Mouse (Mus musculus): ENCODE measurements at regions not wholly inside any gene's neighbourhood (a gene's known extent, or its start where the extent isn't known, plus 50 kb on each side); places are given as distances from the start of the nearest gene placed in this dataset.
"Not testable (repeated sequence)": the region's sequence is repeated elsewhere in the genome, so short reads cannot be mapped to it uniquely, and the experiment has no call there.

DNA sequence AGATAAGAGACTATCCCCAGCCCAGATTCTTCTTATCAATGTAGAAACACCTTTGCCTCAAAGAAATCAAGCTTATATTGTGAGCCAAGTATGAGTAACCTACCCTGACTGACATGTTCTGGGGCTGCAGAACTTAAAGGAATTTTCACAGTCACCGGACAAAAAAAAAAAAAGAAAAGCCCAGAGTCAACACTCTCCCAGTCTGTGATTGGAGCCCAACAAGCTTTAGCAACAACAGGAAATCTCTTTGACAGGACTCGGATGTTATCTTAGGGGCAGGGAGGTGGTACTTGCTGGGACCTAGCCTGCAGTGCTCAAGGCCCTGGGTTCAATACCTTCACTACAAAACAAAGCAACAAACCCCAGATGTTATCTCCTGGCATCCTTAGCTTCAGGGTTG, 114.2 kb downstream of the Nectin1 start:
- no peak for DNase-seq (ENCODE audit: low spot score in 2 of 2)
- intact Hi-C loops (cut with DNase I): no loop called here

- intact Hi-C loops (cut with DNase I): no loop called here
- DNase-seq (ENCODE audit: low spot score in 2 of 2): no peak
Measured at GRCm38 (mm10) chr9:43858761-43859160, 115.0 kb downstream of the Nectin1 start.

DNA sequence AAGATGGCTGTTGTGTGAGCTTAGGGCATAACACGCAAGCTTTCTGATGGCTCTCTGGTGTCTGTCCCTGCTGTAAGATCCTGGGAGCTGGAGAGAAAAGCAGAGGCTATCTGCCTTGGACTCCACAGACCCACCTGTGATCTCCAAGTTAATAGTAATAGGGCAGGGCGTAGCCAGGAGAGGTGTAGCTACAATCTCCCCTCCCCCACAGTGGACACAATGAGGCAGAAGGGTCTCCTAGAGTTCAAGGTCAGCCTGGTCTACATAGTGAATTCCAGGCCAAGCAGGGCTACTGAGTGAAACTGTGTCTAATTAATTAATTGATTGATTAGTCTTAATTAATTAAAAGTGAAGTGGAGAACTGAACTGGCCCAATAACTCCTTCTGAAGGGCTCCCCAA, 116.5 kb downstream of the Nectin1 start:
- intact Hi-C loops (cut with DNase I): no loop called here
- no peak for DNase-seq (ENCODE audit: low spot score in 2 of 2)

GRCm38 (mm10) chr9:43861375-43861774, 117.6 kb downstream of the Nectin1 start:
- DNase-seq (ENCODE audit: low spot score in 2 of 2): no peak
- intact Hi-C loops (cut with DNase I): no loop called here

GRCm38 (mm10) chr9:43862034-43862433, 118.2 kb downstream of the Nectin1 start:
- intact Hi-C loops (cut with DNase I); DNase-seq (ENCODE audit: low spot score in 2 of 2): not testable (repeated sequence)

GRCm38 (mm10) chr9:43863609-43864397, 120.0 kb downstream of the Nectin1 start:
- peak; percentile 25 to 45 for DNase-seq (ENCODE audit: low spot score in 2 of 2)
- intact Hi-C loops (cut with DNase I): no loop called here

GRCm38 (mm10) chr9:43866802-43867201, 123.0 kb downstream of the Nectin1 start:
- intact Hi-C loops (cut with DNase I): no loop called here
- no peak for DNase-seq (ENCODE audit: low spot score in 2 of 2)

DNA sequence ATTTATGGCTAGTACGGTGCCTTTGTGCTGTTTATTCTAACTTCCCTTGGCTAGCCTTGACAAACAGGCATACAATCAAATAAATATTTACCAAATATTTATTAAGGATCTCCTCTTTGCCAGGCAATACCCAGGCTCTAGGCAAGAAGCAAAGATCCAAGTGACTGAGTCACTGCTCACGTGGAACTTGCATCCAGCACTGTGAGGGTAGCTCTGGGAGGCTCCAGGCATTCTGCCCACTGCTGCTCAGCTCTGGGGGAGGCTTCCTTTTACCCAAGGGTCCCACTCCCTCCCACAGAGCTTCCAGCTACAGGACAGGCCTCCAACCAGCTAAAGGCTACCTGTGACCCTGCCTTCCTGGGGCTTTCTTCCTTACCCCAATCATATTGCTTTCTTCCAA, 130.1 kb downstream of the Nectin1 start:
- DNase-seq (ENCODE audit: low spot score in 2 of 2): no peak
- intact Hi-C loops (cut with DNase I): no loop called here

- intact Hi-C loops (cut with DNase I): no loop called here
- no peak for DNase-seq (ENCODE audit: low spot score in 2 of 2)
Measured at GRCm38 (mm10) chr9:43874332-43874731, 130.5 kb downstream of the Nectin1 start.

GRCm38 (mm10) chr9:43879220-43879968, 135.6 kb downstream of the Nectin1 start:
- no peak for DNase-seq (ENCODE audit: low spot score in 2 of 2)

DNA sequence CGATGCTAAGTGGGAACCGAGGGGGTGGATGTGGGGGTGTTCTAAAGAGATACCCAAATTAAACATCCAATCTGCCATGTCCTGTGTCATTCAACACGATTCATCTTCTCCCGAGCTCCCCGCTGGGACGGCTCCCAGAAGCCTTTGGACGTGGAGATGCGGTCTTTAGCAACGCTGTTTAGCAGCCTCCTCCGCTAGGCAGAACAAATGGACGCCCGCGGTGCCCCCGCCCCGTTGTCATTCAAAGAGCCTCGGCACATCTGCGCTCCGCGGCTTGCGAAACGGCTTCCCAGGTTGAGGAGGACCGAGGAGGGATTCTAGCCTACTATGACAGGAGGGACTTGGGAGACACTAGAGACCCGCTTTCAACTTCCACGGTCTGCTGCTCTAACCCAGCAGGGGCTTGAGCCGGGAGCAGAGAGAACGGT, 136.2 kb downstream of the Nectin1 start:
- intact Hi-C loops (cut with DNase I): no loop called here
- peak; percentile 81 to 85 for DNase-seq (ENCODE audit: low spot score in 2 of 2)

More at GRCm38 (mm10) chr9:43879220-43879968, 135.6 kb downstream of the Nectin1 start:
- intact Hi-C loops (cut with DNase I): no loop called here

DNA sequence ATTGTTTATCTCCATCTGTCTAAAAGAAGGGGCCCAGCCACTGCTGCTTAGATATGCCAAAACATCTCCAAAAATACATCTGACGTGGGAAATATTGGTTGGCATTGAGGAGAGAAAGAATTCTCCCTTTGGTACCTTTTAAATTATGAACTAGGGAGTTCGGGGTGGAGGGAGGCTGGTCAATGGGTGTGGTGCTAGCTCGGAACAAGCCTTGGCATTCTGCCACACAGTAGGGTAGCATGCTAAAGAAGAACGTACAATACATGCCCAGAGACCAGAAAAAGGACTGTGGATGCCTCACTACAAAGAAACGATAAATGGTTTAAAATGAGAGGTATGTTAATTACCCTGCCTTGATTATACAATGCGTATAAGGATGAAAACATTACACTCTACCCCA, 149.3 kb downstream of the Nectin1 start:
- intact Hi-C loops (cut with DNase I): no loop called here
- DNase-seq (ENCODE audit: low spot score in 2 of 2): no peak

- DNase-seq (ENCODE audit: low spot score in 2 of 2): no peak
- intact Hi-C loops (cut with DNase I): no loop called here
Measured at GRCm38 (mm10) chr9:43899239-43899638, 143.9 kb upstream of the Thy1 start.

DNA sequence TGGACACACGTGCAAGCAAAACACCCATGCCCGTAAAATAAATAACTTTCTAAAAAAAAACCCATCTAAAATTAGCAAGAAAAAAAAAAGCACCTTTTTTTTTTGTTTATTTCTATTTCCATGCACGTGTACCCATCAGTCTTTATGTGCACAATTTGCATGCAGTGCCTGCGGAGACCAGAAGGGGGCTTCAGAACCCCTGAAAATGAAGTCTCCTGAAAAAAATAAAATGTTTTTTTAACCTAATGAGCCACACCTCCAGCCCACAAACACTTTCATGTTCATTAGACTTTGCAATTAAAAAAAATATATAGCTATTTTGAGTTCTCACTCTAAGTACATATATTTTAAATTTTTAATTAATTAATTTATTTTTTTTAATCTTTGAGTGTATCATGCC, 134.9 kb upstream of the Thy1 start:
- DNase-seq (ENCODE audit: low spot score in 2 of 2): no peak
- intact Hi-C loops (cut with DNase I): no loop called here

DNA sequence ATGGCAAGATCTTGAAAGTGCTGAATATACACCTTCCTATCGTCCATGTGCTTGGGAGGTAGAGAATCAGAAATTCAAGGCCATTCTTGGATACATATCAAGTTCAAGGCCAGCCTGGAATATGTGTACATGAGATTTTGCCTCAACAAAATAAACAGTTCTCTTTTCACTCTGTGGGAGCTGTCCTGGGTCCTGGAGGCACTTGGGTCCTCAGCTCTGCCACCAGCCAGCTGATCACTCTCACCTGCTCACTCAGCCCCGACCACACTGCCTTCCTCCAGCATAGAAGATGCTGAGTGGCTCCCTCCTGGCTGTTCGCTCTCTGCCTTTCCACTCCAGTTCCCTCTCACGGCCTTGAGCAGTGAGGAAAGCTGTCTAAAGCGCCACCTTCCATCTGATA, 128.2 kb upstream of the Thy1 start:
- intact Hi-C loops (cut with DNase I): no loop called here
- no peak for DNase-seq (ENCODE audit: low spot score in 2 of 2)

- intact Hi-C loops (cut with DNase I): no loop called here
- DNase-seq (ENCODE audit: low spot score in 2 of 2): no peak
Measured at GRCm38 (mm10) chr9:43917467-43917866, 125.7 kb upstream of the Thy1 start.

DNA sequence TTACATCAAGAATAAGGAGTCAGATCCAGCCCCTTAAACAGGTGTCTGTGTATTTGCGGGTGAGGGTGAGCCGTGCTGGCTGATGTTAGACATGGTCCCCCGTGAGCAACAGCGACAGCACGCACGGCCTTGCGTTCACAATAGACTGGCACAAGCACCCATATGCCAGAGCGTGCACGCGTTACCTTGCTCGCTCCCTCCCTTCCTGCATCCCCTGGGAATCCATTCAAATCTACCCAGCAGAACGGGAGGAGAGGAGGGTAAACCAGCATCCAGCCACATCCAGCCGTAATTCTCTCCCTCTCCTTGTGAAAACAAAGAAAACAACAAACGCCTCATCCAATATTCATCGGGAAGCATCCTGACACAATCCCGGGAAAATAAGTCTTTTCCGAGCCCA, 124.2 kb upstream of the Thy1 start:
- intact Hi-C loops (cut with DNase I): no loop called here
- DNase-seq (ENCODE audit: low spot score in 2 of 2): no peak

GRCm38 (mm10) chr9:43920053-43920754, 123.0 kb upstream of the Thy1 start:
- intact Hi-C loops (cut with DNase I): loop anchor here (2.0 to 5.0 kb wide), 2 partner anchors 53 to 178 kb away; partner anchors contain the start of gene Nectin1
- peak; percentile 79 to 84 for DNase-seq (ENCODE audit: low spot score in 2 of 2)

GRCm38 (mm10) chr9:43922231-43922630, 121.0 kb upstream of the Thy1 start:
- intact Hi-C loops (cut with DNase I): loop anchor here (5.0 kb wide), 1 partner anchor 180 kb away; the partner anchor contains the start of gene Nectin1
- DNase-seq (ENCODE audit: low spot score in 2 of 2): no peak

- no peak for DNase-seq (ENCODE audit: low spot score in 2 of 2)
- intact Hi-C loops (cut with DNase I): loop anchor here (5.0 kb wide), 1 partner anchor 181 kb away; the partner anchor contains the start of gene Nectin1
Measured at GRCm38 (mm10) chr9:43923088-43923487, 120.1 kb upstream of the Thy1 start.

Data from left cerebral cortex, postnatal 14 days (tissue).